Mouse (Mus musculus) liver, embryonic 13.5 days (tissue): ENCODE results near the gene Tmem144. TPM values are rescaled to one million over a fixed set of nuclear protein-coding genes. Genes with fewer than 3 reads are reported as not detected.

ENCODE experiments used
- ATAC-seq: fragments of 200-750 bp; cut with Nextera tagmentation; 2 replicates; pipeline ENCODE4 v1.8.0; 2017; ENCODE audit warnings: low read depth, mild to moderate bottlenecking, moderate number of reproducible peaks, moderate library complexity
- DNase-seq: peaks from one replicate; pipeline ENCODE4 v3.0.0; 2022
- H3K27ac ChIP-seq: fragments of 300-500 bp; sonication (generic); 2 replicates; pipeline ENCODE4 v1.5.1; 2015; ENCODE audit warnings: moderate library complexity, mild to moderate bottlenecking, inconsistent platforms
- H3K27me3 ChIP-seq: fragments of 300-500 bp; sonication (generic); 2 replicates; pipeline ENCODE4 v1.6.1; 2015; ENCODE audit warnings: mild to moderate bottlenecking, inconsistent platforms
- H3K36me3 ChIP-seq: fragments of 300-500 bp; sonication (generic); 2 replicates; pipeline ENCODE4 v1.6.1; 2015; ENCODE audit warnings: mild to moderate bottlenecking, inconsistent platforms
- H3K4me1 ChIP-seq: fragments of 300-500 bp; sonication (generic); replicated peaks from 2 replicates; pipeline ENCODE4 v1.6.1; 2015; ENCODE audit warnings: inconsistent platforms
- H3K4me2 ChIP-seq: fragments of 300-500 bp; sonication (generic); 2 replicates; pipeline ENCODE4 v1.6.1; 2015; ENCODE audit warnings: inconsistent platforms, mild to moderate bottlenecking, moderate library complexity
- H3K4me3 ChIP-seq: fragments of 300-500 bp; sonication (generic); replicated peaks from 2 replicates; pipeline ENCODE4 v1.5.1; 2015; ENCODE audit warnings: mild to moderate bottlenecking, inconsistent platforms
- H3K9ac ChIP-seq: fragments of 300-500 bp; sonication (generic); 2 replicates; pipeline ENCODE4 v1.6.1; 2015; ENCODE audit warnings: mild to moderate bottlenecking, inconsistent platforms
- H3K9me3 ChIP-seq: fragments of 300-500 bp; sonication (generic); replicated peaks from 2 replicates; pipeline ENCODE4 v1.6.1; 2016; ENCODE audit warnings: inconsistent platforms
- WGBS: fragments of 180-500 bp; shearing (Covaris S2); methylation state at CpG from one replicate; pipeline ENCODE4 v1.1.7; 2015; ENCODE audit not compliant: insufficient replicate concordance; 5-methylcytosine and 5-hydroxymethylcytosine counted together
- polyA plus RNA-seq: library from polyadenylated mRNA; unstranded; fragments of >200 nt; fragmentation: Nextera tagmentation; extraction: Ambion mirVana; gene quantifications from 2 replicates; pipeline ENCODE4 v1.2.1, GENCODE M21; 2015

The Tmem144 gene
- polyA plus RNA-seq, 1 experiment from 2014 or later: 1.9 TPM

DNA sequence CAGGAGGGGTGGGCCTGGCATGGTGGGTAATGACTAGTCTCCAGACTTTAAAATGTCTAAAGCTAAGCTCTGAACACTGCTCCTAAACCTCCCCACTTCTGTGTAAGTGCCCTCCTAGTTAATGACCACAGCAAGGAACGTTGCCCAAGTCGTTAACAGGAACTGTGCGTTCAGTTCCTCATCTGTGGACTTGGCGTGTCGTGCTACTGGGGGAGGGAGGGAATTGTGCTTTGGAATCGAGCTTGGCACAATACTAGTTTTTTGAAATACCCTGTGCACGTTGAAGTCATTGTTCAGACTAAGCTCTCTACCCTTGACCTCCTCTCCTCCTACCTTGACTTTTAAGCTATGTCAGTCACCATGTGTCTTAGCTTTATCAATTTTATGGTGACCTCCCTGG lies 12.3 kb upstream of the Tmem144 start:
- Histone ChIP-seq H3K4me3 (no peak overlapping the region), H3K4me1 (no peaks in the 10 kb centered on the region), H3K27ac (no peak overlapping the region), H3K9me3 (no peaks in the 10 kb centered on the region), H3K4me2 (no peak overlapping the region), H3K36me3 (no peaks in the 10 kb centered on the region), H3K9ac (no peak overlapping the region), H3K27me3 (no peaks in the 10 kb centered on the region)
- ATAC-seq (no peak), DNase-seq (no peak)
- WGBS: 25% methylated on average over 7 of the region's 7 CpGs

DNA sequence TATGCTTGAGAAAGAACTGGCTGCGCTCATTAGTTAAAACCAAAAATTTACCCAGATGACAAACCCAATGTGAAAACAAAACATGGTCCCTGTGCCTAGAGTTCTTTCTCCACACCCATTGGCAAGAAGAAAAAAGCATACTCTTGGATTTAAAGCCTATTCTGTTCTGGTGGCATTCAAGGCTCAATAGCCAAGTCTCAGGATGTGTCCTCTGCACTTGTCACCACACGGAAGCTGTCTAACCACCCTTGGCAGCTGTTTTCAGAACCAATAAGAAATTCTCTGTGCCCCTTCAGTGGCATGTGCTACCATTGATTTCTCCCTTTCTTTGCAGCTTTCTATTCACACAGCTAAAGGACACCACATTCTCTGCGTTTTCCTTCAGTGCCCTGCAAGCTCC lies 5.6 kb upstream of the Tmem144 start:
- no peaks in the 10 kb centered on the region for H3K27me3 ChIP-seq
- no peak overlapping the region for H3K4me3 ChIP-seq
- no peaks in the 10 kb centered on the region for H3K9me3 ChIP-seq
- H3K9ac ChIP-seq: no peak overlapping the region
- no peak overlapping the region for H3K27ac ChIP-seq
- DNase-seq: no peak
- 67% methylated on average over 3 of the region's 3 CpGs for WGBS
- H3K4me1 ChIP-seq: 0 out of 2 replicates have a peak, but pooled peaks cover 5% of the 10 kb centered on the region
- ATAC-seq: no peak
- no peak overlapping the region for H3K4me2 ChIP-seq
- no peaks in the 10 kb centered on the region for H3K36me3 ChIP-seq

DNA sequence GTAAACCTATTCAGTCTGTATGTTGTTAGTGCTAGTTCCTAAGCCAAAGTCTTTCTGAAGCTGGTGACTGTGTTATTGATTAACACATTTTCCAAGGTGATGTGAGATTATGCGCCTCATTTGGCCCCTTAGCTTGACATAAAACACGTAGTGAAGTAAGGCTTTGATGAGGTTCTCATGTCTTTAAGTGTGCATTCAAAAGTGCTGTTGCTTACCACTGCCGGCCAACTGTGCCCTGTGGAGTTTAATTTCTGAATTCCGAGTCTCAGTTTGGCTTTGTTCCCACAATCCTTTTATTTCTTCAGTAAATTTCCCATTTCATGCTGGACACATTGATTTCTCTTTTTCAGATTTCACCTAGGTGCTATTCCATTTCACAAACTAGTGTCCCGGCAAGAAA lies 5.2 kb upstream of the Tmem144 start:
- H3K4me3 ChIP-seq: no peak overlapping the region
- DNase-seq (no peak), ATAC-seq (no peak)
- H3K27ac ChIP-seq: no peak overlapping the region
- H3K36me3 ChIP-seq: no peaks in the 10 kb centered on the region
- H3K4me1 ChIP-seq: peaks cover 8% of the 10 kb centered on the region
- WGBS: 67% methylated on average over 5 of the region's 5 CpGs
- no peaks in the 10 kb centered on the region for H3K9me3 ChIP-seq
- H3K4me2 ChIP-seq: no peak overlapping the region
- H3K27me3 ChIP-seq: no peaks in the 10 kb centered on the region
- H3K9ac ChIP-seq: no peak overlapping the region

DNA sequence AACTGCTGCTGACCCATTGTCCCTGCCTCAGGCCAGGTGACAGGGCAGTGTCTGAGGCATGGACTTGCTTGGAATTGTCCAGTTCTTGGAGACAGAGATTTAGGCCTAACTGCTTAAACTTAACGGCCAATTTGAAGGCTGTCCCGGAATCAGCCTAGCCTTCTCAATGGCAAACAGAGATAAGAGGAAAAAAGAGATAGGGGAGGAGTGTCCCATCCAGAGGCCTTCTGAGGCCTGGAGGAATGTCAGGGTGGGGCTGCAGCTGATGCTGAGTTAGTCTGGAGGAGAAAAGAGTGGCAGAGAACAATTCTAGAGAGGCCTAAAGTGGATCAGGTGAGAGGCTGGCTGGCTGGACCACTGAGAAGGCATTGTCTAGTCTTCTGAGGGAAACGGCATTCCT lies 465 bp downstream of the Tmem144 start:
- peak; percentile 74 for ATAC-seq
- 30% methylated on average over 3 of the region's 3 CpGs for WGBS
- no peaks in the 10 kb centered on the region for H3K36me3 ChIP-seq

DNA sequence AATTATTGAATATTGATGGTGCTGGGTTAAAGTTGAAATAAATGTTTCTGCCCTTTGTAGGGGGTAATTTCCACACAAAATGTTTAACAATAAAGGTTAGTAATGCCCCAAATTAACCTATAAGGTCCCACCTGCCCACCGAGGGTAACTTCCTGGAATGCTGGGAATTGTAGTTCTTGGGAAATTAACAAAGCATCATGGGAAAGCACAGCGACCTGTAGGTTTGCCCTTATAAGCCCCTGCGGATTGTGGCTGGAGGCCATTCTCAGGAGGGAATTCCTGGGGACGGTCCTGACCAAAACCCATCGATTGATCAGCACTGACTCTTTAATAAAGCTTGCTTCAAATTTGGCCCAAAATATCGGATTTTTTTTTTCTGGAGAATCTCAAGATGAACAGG lies 1.9 kb downstream of the Tmem144 start:
- 54% methylated on average over 6 of the region's 6 CpGs for WGBS
- ATAC-seq: no peak
- H3K4me3 ChIP-seq: no peak overlapping the region

More for the DNA sequence above, 465 bp downstream of the Tmem144 start:
- Histone ChIP-seq H3K9ac (0 out of 2 replicates have a peak overlapping the region, but pooled peaks have one; percentile 37), H3K27me3 (no peaks in the 10 kb centered on the region), H3K4me2 (peak overlapping the region; percentile 17), H3K9me3 (no peaks in the 10 kb centered on the region), H3K27ac (no peak overlapping the region), H3K4me1 (peaks cover 35% of the 10 kb centered on the region), H3K4me3 (no peak overlapping the region)
- no peak for DNase-seq

DNA sequence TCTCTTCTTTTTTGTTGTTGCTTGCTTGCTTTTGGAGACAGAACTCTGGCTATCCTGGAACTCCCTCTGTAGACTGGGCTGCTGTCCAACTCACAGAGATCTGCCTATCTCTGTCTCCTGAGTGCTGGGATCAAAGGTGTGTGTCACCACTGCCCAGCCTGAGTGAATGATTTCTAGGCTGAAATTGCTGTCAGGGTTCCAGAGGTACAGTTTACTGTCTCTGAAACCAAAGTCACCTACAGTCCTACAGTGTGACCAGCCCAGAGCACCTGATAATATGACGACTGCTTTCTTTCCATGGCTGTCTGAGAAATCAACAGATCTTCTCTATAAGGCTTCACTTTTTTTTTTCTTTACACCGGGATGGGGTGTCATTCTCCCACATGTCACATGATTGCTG lies 3.0 kb downstream of the Tmem144 start:
- H3K9ac ChIP-seq: no peak overlapping the region
- no peak overlapping the region for H3K4me3 ChIP-seq
- H3K9me3 ChIP-seq: no peaks in the 10 kb centered on the region
- WGBS: 49% methylated on average over 2 of the region's 2 CpGs
- H3K4me1 ChIP-seq: peaks cover 46% of the 10 kb centered on the region
- peak overlapping the region; percentile 74 for H3K27ac ChIP-seq
- DNase-seq: no peak
- H3K36me3 ChIP-seq: no peaks in the 10 kb centered on the region
- no peak overlapping the region for H3K4me2 ChIP-seq
- ATAC-seq: peak; percentile 74
- H3K27me3 ChIP-seq: no peaks in the 10 kb centered on the region

More for the DNA sequence above, 1.9 kb downstream of the Tmem144 start:
- H3K36me3 ChIP-seq: no peaks in the 10 kb centered on the region
- no peak overlapping the region for H3K27ac ChIP-seq
- no peaks in the 10 kb centered on the region for H3K9me3 ChIP-seq
- H3K4me2 ChIP-seq: no peak overlapping the region
- no peak for DNase-seq
- no peak overlapping the region for H3K9ac ChIP-seq
- peaks cover 37% of the 10 kb centered on the region for H3K4me1 ChIP-seq
- no peaks in the 10 kb centered on the region for H3K27me3 ChIP-seq

DNA sequence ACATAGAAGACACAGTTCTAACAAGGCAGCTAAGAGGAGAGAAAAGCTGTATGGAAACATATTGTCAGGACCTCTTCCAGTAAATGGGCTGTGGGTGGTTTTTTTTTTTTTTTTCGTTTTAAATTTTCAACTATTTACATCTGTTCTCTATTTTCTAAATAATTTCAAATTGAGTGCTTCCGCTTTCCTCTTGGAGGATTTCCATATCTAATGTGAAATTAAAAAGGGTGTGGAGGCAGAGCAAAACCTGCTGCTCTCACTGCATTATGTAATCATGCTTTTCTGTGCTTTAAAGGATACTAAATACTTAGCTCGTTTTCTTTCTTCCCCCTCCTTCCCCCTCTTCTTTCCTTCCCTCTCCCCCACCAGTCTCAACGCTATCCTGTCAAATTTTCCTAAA lies 3.7 kb downstream of the Tmem144 start:
- WGBS: 43% methylated on average over 4 of the region's 4 CpGs
- DNase-seq: no peak

DNA sequence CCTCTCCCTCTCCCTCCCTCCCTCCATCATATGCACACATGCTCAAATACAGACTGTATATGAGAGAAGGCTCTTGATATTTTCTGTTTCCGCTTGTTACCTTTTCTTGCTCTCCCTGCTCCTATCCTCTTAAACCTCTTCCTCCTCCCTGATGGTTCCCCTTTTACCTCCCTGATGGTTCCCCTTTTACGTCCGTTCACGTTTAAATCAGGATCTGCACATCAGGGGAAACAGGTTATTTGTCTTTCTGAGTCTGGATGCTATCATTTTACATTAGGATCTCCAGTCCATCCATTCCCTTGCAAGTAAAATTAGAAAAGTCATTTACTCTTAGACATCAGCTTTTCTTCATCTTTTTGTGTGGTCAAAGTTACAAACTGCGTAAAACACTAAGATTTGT lies 5.9 kb downstream of the Tmem144 start:
- H3K4me1 ChIP-seq: peaks cover 43% of the 10 kb centered on the region
- no peak overlapping the region for H3K27ac ChIP-seq
- no peak overlapping the region for H3K4me3 ChIP-seq
- DNase-seq (no peak), ATAC-seq (no peak)
- no peaks in the 10 kb centered on the region for H3K27me3 ChIP-seq
- no peaks in the 10 kb centered on the region for H3K36me3 ChIP-seq
- no peaks in the 10 kb centered on the region for H3K9me3 ChIP-seq
- H3K4me2 ChIP-seq: no peak overlapping the region
- WGBS: 47% methylated on average over 5 of the region's 5 CpGs
- H3K9ac ChIP-seq: no peak overlapping the region

More for the DNA sequence above, 3.7 kb downstream of the Tmem144 start:
- Histone ChIP-seq H3K4me1 (peaks cover 46% of the 10 kb centered on the region), H3K4me2 (no peak overlapping the region), H3K4me3 (no peak overlapping the region), H3K9me3 (no peaks in the 10 kb centered on the region), H3K27me3 (no peaks in the 10 kb centered on the region), H3K9ac (no peak overlapping the region), H3K27ac (peak overlapping the region; percentile 30; the same call in 1 of the 2 replicates), H3K36me3 (no peaks in the 10 kb centered on the region)
- ATAC-seq: no peak

DNA sequence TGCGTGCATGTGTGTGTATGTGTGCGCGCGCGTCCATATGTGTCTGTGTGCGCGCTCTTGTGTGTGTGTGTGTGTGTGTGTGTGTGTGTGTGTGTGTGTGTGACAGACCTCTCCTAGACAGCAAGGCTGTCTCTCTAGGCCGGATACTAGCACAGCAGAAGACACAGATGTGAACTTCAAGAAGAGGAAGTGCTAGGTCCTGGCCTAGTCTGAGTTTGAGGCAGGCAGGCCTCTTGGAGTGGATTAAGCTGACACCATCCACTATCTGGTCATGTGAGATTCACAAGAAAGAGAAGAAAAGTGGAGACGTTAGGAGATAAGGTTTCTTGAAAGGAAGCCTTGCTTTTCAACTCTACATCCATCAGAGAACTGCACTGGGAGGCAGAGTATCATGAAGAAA lies 8.6 kb downstream of the Tmem144 start:
- DNase-seq: no peak
- H3K9me3 ChIP-seq: no peaks in the 10 kb centered on the region
- no peaks in the 10 kb centered on the region for H3K36me3 ChIP-seq
- no peak overlapping the region for H3K4me3 ChIP-seq
- no peak overlapping the region for H3K4me2 ChIP-seq
- WGBS: 67% methylated on average over 9 of the region's 9 CpGs
- peak; percentile 25; the same call in 1 of the 2 replicates for ATAC-seq
- no peak overlapping the region for H3K27ac ChIP-seq
- H3K4me1 ChIP-seq: peaks cover 34% of the 10 kb centered on the region
- H3K27me3 ChIP-seq: no peaks in the 10 kb centered on the region
- no peak overlapping the region for H3K9ac ChIP-seq

DNA sequence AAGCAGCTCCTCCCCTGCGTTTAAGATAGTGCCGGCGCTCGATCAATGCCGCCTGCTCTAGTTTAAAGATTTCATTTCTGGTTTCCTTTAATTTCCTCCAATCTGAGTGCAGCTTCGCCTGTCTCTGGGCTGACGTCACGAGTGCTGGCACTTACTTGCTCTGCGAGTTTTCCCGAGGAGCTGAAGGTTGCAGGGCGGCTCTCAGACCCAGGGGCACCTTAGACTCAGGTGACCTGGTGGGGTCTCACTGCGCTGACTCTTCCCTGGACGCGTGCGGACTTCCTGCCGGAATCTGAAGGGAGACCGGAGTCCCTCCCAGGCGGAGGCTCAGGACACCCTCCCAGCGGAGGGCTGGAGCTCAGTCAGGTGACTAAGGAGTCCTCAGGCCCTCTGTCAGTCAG lies 10.0 kb downstream of the Tmem144 start:
- DNase-seq (peak; percentile 51), ATAC-seq (peak; percentile 81)
- H3K4me2 ChIP-seq: peak overlapping the region; percentile 73
- H3K4me3 ChIP-seq: peak overlapping the region; percentile 63
- under 1% methylated on average over 19 of the region's 19 CpGs for WGBS
- peak overlapping the region; percentile 79 for H3K27ac ChIP-seq
- no peaks in the 10 kb centered on the region for H3K9me3 ChIP-seq
- peak overlapping the region; percentile 69 for H3K9ac ChIP-seq
- H3K4me1 ChIP-seq: peaks cover 30% of the 10 kb centered on the region
- no peaks in the 10 kb centered on the region for H3K27me3 ChIP-seq
- H3K36me3 ChIP-seq: peaks cover 2% of the 10 kb centered on the region; the same call in 1 of the 2 replicates

DNA sequence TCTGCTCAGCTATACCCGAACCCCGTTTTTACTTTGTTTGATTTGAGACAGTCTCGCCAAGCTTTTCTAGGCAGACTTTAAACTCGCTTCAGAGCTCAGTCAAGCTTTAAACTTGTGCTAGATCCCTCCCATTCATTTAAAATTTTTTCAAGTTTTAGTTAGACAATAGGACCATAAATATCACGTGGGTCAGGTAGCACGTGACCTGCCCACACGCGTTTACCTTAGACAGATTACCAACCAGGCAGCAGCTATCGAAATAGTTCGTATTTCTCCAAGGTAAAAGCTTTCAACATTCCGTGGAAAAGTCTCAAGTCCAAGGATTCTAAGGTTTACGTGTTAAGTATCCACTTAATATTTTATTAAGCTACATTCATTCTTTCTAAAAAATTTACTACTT lies 10.4 kb downstream of the Tmem144 start:
- Histone ChIP-seq H3K4me2 (peak overlapping the region; percentile 73), H3K4me3 (peak overlapping the region; percentile 63), H3K9me3 (no peaks in the 10 kb centered on the region), H3K27ac (peak overlapping the region; percentile 79), H3K27me3 (no peaks in the 10 kb centered on the region), H3K36me3 (peaks cover 2% of the 10 kb centered on the region; the same call in 1 of the 2 replicates), H3K9ac (peak overlapping the region; percentile 69), H3K4me1 (peaks cover 30% of the 10 kb centered on the region)
- ATAC-seq: peak; percentile 69
- DNase-seq: peak; percentile 59
- 6% methylated on average over 12 of the region's 12 CpGs for WGBS

DNA sequence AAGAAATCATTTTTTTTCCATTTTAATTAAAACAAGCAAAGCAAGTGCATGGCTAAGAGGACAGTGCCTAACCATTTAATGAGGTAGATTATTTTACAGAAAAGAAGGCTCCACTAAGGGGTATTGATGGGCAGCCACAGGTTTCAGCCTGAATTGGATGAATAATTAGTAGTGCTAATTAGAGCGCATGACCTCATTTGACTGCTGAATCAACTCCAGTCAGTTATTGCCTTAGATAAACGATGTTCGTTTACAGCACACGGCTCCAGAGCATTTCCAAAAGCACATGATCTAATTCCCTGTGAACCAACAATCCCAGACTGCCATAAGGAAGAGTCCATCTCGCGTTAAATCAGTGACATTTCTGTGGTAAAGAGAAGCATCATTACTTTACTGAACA lies 11.1 kb downstream of the Tmem144 start:
- Histone ChIP-seq H3K9ac (peak overlapping the region; percentile 69; the same call in 1 of the 2 replicates), H3K4me3 (peak overlapping the region; percentile 63), H3K27ac (no peak overlapping the region), H3K4me2 (peak overlapping the region; percentile 73), H3K4me1 (peaks cover 30% of the 10 kb centered on the region), H3K9me3 (no peaks in the 10 kb centered on the region), H3K27me3 (no peaks in the 10 kb centered on the region), H3K36me3 (peaks cover 2% of the 10 kb centered on the region; the same call in 1 of the 2 replicates)
- 61% methylated on average over 6 of the region's 6 CpGs for WGBS
- DNase-seq: no peak
- no peak for ATAC-seq
